Mouse (Mus musculus) heart, postnatal 0 days (tissue): Measurements from ENCODE around the gene Alg14. TPM values are rescaled to one million over a fixed set of nuclear protein-coding genes. Genes with fewer than 3 reads are reported as not detected.

ENCODE experiments used
- ATAC-seq: fragments of 200-750 bp; cut with Nextera tagmentation; 2 replicates; pipeline ENCODE4 v1.8.0; 2017; ENCODE audit warnings: low read depth, moderate number of reproducible peaks, moderate library complexity; ENCODE audit not compliant: insufficient read depth
- DNase-seq: peaks from one replicate; pipeline ENCODE4 v3.0.0-alpha.2; 2016; ENCODE audit warnings: low spot score
- H3K27ac ChIP-seq: fragments of 300-500 bp; sonication (generic); 2 replicates; pipeline ENCODE4 v1.5.1; 2014; ENCODE audit warnings: low read depth, mild to moderate bottlenecking
- H3K27me3 ChIP-seq: fragments of 300-500 bp; sonication (generic); 2 replicates; pipeline ENCODE4 v1.6.1; 2014; ENCODE audit warnings: low read length, mixed read lengths; ENCODE audit not compliant: control insufficient read depth, insufficient read depth
- H3K36me3 ChIP-seq: fragments of 300-500 bp; sonication (generic); replicated peaks from 2 replicates; pipeline ENCODE4 v1.6.1; 2014; ENCODE audit warnings: low read length, mixed read lengths; ENCODE audit not compliant: control insufficient read depth, insufficient read depth
- H3K4me1 ChIP-seq: fragments of 300-500 bp; sonication (generic); 2 replicates; pipeline ENCODE4 v1.6.1; 2014; ENCODE audit warnings: antibody characterized with exemption; ENCODE audit not compliant: control insufficient read depth, insufficient read depth
- H3K4me2 ChIP-seq: fragments of 300-500 bp; sonication (generic); 2 replicates; pipeline ENCODE4 v1.6.1; 2014; ENCODE audit warnings: low read depth, mild to moderate bottlenecking, low read length, moderate library complexity
- H3K4me3 ChIP-seq: fragments of 300-500 bp; sonication (generic); 2 replicates; pipeline ENCODE4 v1.5.1; 2014; ENCODE audit warnings: low read depth, low read length
- H3K9ac ChIP-seq: fragments of 300-500 bp; sonication (generic); replicated peaks from 2 replicates; pipeline ENCODE4 v1.6.1; 2014; ENCODE audit warnings: low read depth, low read length, mixed read lengths
- H3K9me3 ChIP-seq: fragments of 300-500 bp; sonication (generic); replicated peaks from 2 replicates; pipeline ENCODE4 v1.6.1; 2016; ENCODE audit warnings: low read length; ENCODE audit not compliant: control insufficient read depth
- CTCF ChIP-seq: IDR thresholded peaks from 2 replicates; pipeline ENCODE4 v1.5.1; 2016; ENCODE audit warnings: antibody characterized with exemption, control low read depth, low read depth
- EP300 ChIP-seq: IDR thresholded peaks from 2 replicates; pipeline ENCODE4 v1.6.1; 2016; ENCODE audit warnings: antibody characterized with exemption, low read depth
- WGBS: fragments of 180-500 bp; shearing (Covaris S2); extraction: QIAGEN DNeasy Blood & Tissue Kit; methylation state at CpG from one replicate; pipeline ENCODE4 v1.1.7; 2014; 5-methylcytosine and 5-hydroxymethylcytosine counted together
- polyA plus RNA-seq: library from polyadenylated mRNA; unstranded; fragments of >200 nt; fragmentation: Nextera tagmentation; extraction: Ambion mirVana; gene quantifications from 2 replicates; pipeline ENCODE4 v1.2.1, GENCODE M21; 2015
- total RNA-seq: library from RNA; depleted of rRNA; stranded (reverse); fragments of >200 nt; gene quantifications from 2 replicates; pipeline ENCODE4 v1.2.3, GENCODE M21; 2014; ENCODE audit warnings: low replicate concordance

Alg14 gene
- total and polyA plus RNA-seq, 2 experiments from 2014 or later = 27.1 to 27.3 TPM

- Histone ChIP-seq H3K9ac (no peak overlapping the region), H3K4me2 (no peak overlapping the region), H3K9me3 (no peaks in the 10 kb centered on the region; the same call in 1 of the 2 replicates), H3K27ac (no peak overlapping the region), H3K4me3 (no peak overlapping the region), H3K36me3 (peaks cover 26% of the 10 kb centered on the region), H3K27me3 (no peaks in the 10 kb centered on the region), H3K4me1 (no peaks in the 10 kb centered on the region)
- DNase-seq (no peak), ATAC-seq (no peak)
- WGBS = 91% methylated on average over 6 of the region's 6 CpGs
- TF ChIP-seq EP300 = no peak
- no peak for TF ChIP-seq CTCF
These were observed 28.3 kb downstream of the Alg14 start for GRCm38 (mm10) chr3:121319906-121320305.

- H3K9ac ChIP-seq = no peak overlapping the region
- no peaks in the 10 kb centered on the region for H3K4me1 ChIP-seq
- TF ChIP-seq EP300 (no peak), CTCF (no peak)
- DNase-seq (no peak), ATAC-seq (no peak)
- peaks cover 20% of the 10 kb centered on the region for H3K36me3 ChIP-seq
- no peak overlapping the region for H3K27ac ChIP-seq
- H3K9me3 ChIP-seq = no peaks in the 10 kb centered on the region; the same call in 1 of the 2 replicates
- H3K27me3 ChIP-seq = no peaks in the 10 kb centered on the region
- no peak overlapping the region for H3K4me3 ChIP-seq
- 95% methylated on average over 1 of the region's 1 CpGs for WGBS
- no peak overlapping the region for H3K4me2 ChIP-seq
These were observed 29.3 kb downstream of the Alg14 start for GRCm38 (mm10) chr3:121320896-121321295.

DNA sequence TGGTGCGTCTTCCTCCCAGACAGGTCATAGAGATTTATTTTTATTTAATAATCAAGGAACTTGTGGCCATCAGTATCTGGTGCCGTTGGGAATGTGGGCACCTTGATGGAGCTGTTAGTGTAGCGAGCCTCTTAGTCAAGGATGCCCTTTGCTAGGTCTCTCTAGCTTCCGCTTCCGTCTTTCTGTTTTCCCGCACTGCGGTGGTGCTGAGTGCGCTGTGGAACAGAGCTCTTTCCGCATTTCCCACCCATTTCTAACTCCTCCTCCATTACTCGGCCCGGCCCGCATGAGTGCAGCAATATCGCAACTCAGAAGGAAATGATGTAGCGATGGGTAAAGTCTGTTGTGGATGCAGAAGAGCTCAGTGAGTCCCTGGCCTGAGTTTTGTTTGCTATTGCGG lies 31.8 kb downstream of the Alg14 start:
- H3K9ac ChIP-seq = no peak overlapping the region
- H3K4me3 ChIP-seq = no peak overlapping the region
- 96% methylated on average over 15 of the region's 15 CpGs for WGBS
- DNase-seq (no peak), ATAC-seq (no peak)
- H3K36me3 ChIP-seq = peaks cover 20% of the 10 kb centered on the region
- no peak overlapping the region for H3K4me2 ChIP-seq
- H3K27ac ChIP-seq = no peak overlapping the region
- TF ChIP-seq CTCF = no peak
- TF ChIP-seq EP300 = no peak
- H3K27me3 ChIP-seq = no peaks in the 10 kb centered on the region
- H3K9me3 ChIP-seq = no peaks in the 10 kb centered on the region; the same call in 1 of the 2 replicates
- H3K4me1 ChIP-seq = no peaks in the 10 kb centered on the region

GRCm38 (mm10) chr3:121327406-121327805 lies 35.8 kb downstream of the Alg14 start:
- H3K4me1 ChIP-seq = no peaks in the 10 kb centered on the region
- no peak for ATAC-seq
- no peak for DNase-seq
- no peaks in the 10 kb centered on the region for H3K27me3 ChIP-seq
- TF ChIP-seq CTCF = no peak
- H3K4me3 ChIP-seq = no peak overlapping the region
- no peaks in the 10 kb centered on the region; the same call in 1 of the 2 replicates for H3K9me3 ChIP-seq
- H3K27ac ChIP-seq = no peak overlapping the region
- peaks cover 13% of the 10 kb centered on the region for H3K36me3 ChIP-seq
- no peak overlapping the region for H3K9ac ChIP-seq
- whole genome bisulfite sequencing = 69% methylated on average over 5 of the region's 5 CpGs
- H3K4me2 ChIP-seq = no peak overlapping the region

GRCm38 (mm10) chr3:121329647-121330046 lies 38.1 kb downstream of the Alg14 start:
- Histone ChIP-seq H3K4me2 (0 out of 2 replicates have a peak overlapping the region, but pooled peaks have one; percentile 19), H3K27ac (peak overlapping the region; percentile 28; the same call in 1 of the 2 replicates), H3K4me3 (no peak overlapping the region), H3K4me1 (no peaks in the 10 kb centered on the region), H3K36me3 (0 out of 2 replicates have a peak, but pooled peaks cover 4% of the 10 kb centered on the region), H3K9me3 (no peaks in the 10 kb centered on the region), H3K9ac (no peak overlapping the region), H3K27me3 (no peaks in the 10 kb centered on the region)
- DNase-seq (no peak), ATAC-seq (no peak)
- TF ChIP-seq EP300 (no peak), CTCF (no peak)
- WGBS = 48% methylated on average over 10 of the region's 10 CpGs

DNA sequence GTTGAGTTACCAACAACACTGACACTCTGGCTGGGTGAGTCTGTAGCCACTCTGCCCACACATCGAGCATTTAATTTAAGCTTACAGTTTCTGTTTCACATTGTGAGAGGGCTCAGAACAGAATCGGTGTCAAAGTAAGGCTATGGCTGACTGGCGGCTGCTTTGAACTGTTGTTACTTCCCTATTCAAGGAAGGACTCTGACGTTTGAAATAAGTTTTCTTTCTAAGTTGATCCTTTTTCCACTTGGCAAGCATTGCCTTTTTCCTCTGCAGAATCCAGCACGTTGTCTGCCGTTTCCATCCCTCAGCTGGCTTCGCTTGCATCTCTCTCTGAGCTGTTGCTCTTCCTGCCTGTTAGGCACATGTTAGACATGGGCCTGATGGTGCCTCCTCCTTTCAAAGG lies 38.7 kb downstream of the Alg14 start:
- no peaks in the 10 kb centered on the region for H3K27me3 ChIP-seq
- H3K4me3 ChIP-seq = no peak overlapping the region
- 57% methylated on average over 7 of the region's 7 CpGs for WGBS
- H3K9me3 ChIP-seq = no peaks in the 10 kb centered on the region
- ATAC-seq = peak; percentile 36; the same call in 1 of the 2 replicates
- no peaks in the 10 kb centered on the region for H3K4me1 ChIP-seq
- H3K27ac ChIP-seq = peak overlapping the region; percentile 28; the same call in 1 of the 2 replicates
- 0 out of 2 replicates have a peak, but pooled peaks cover 4% of the 10 kb centered on the region for H3K36me3 ChIP-seq
- DNase-seq = no peak
- H3K4me2 ChIP-seq = peak overlapping the region; percentile 19; the same call in 1 of the 2 replicates
- TF ChIP-seq CTCF = no peak
- H3K9ac ChIP-seq = no peak overlapping the region
